Mouse (Mus musculus): ENCODE measurements around the gene Rgs4. TPM values are rescaled to one million over a fixed set of nuclear protein-coding genes. Genes with fewer than 3 reads are reported as not detected.
A peak's percentile ranks its signal among the peaks of the same experiment; 100 is the strongest.

The Rgs4 gene
- polyA plus RNA-seq (2012; rRNA removed) = 8.8 and 11.2 TPM in 2 replicates

DNA sequence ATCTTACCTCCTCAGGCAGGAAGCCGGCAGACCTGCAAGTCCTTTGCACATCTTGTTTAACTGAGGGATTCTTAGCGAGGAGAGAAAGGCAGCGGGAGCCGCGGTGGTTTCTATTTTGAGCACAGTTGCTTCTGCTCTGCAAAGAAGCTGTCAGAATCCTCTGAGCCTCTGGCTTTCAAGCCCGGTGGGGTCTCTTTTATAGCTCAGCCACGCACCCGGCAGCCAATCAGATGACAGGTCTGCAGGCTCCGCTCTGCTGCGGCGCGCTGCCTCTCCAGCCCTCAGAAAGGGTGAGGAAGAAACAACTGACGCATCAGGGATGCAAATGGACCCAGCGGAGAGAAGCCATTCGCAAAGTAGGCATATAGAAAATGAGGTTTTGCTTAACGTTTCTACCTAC is at the start of gene Rgs4:
TSS of gene Rgs4 (minus strand) at position 170 of the 400 bp plus-strand sequence.
- peak; percentile 23 for DNase-seq (ENCODE audit: low spot score)

DNA sequence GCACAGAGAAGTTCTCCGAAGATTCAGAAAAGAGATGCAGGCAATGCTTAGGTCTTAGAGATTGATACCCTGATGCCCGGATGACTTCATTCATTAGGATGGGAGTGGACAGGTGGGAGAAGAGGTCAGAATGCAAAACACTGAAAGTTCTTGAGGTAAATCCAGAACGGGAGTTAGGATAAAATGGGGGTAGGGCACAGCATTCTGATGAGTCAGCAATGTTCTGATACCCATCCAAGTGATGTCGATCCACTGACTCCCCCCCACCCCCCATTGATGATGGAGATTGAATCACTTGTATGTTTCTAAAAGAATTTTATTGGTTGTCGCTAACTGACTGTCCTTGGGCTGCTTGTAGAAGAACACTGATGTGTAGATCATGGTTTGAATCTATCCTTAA is 45.0 kb upstream of the Rgs4 start:
- no peak for DNase-seq (ENCODE audit: low spot score)

DNA sequence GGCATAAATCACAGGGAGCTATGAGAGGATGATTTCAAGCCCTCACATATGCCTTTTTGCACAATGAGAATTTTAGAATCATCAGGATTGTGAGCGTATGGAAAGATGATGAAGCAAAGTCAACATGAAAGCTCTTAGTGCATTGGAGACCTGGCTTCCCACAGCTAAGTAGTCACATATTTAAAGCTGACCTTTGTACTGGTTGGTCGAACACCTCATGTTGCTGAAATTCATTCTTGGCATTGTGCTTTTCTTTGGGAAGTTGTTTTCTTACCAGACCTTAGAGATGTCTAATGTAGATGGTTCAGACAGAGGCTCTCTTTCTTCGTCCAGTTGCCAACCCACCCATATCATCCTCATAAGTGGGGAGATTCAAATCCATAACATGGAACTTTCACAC is 38.5 kb upstream of the Rgs4 start:
- DNase-seq (ENCODE audit: low spot score) = no peak

GRCm38 (mm10) chr1:169776566-169776965 is 29.1 kb upstream of the Rgs4 start:
- DNase-seq (ENCODE audit: low spot score) = no peak

DNA sequence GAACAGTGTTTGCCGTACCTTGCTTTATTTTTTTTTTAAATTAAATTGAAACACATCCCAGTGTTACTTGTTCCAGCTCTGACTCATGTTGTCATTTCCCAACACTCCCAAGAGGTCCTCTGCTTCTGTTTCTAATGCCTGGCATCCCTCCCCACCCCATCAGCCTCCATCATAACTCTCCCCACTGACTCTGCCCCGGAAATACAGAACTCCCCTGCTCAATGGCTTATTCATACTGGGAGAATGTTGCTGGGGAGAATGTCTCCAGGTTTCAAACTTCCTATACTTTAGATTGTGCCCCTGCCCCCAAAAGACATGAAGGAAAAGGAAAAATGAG is 17.1 kb upstream of the Rgs4 start:
- DNase-seq (ENCODE audit: low spot score) = no peak

- no peak for DNase-seq (ENCODE audit: low spot score)
Measured at GRCm38 (mm10) chr1:169763858-169764618, 16.6 kb upstream of the Rgs4 start.

DNA sequence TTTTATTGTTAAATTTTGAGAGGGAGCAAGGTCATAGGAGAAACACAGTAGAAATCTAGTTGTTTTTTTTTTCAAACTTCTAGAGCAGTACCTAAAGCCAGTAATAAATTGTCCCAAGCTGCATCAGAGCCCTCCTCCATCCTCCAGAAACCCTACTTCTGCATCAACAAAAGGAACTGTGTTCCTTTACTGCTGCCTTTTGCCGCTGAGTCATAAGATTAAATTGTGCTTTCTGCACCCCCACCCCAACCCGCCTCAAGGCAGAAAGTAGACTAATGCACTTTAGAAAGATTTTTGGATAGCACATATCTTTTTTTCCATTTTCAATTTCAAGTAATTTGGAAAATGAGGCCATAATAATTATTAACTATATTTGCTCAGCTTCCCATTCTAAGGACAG is 15.1 kb upstream of the Rgs4 start:
- no peak for DNase-seq (ENCODE audit: low spot score)

DNA sequence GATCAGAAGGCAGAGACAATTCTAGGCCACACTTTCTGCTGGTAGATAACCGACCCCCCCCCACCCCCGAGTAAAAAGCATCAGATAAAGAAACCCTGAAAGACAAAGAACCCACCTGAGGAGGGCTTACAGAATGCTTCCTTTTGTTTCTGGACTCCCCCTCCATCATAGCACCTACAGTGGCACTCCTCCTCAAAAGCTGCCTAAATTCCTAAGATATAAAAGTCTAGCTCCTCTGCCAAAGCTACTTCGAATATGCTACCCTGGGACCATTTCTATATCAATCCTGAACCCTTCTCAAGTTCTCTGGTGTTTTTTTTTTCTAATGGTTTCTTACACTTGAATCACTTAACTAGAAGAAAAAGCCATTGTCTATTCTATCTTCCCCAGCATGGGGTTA is 9.1 kb upstream of the Rgs4 start:
- no peak for DNase-seq (ENCODE audit: low spot score)

DNA sequence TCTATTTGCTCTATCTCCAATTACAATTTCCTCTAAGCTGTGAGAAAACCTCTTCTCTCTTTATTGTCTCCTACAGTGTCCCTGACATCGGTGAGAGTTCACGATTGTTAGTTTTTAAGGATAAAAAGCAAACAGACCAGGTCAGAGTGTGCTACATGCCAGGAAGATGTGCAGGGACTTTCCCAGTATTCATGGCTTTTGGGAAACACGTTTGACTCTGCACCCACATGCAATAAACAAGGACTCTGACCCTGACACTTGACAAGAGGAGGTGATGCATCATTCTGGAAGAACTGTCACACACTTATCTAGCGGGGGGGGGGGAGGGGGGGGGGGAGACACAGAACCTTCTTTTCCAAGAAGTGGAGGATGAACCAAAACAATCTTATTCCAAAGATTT is 5.0 kb upstream of the Rgs4 start:
- DNase-seq (ENCODE audit: low spot score) = no peak

DNA sequence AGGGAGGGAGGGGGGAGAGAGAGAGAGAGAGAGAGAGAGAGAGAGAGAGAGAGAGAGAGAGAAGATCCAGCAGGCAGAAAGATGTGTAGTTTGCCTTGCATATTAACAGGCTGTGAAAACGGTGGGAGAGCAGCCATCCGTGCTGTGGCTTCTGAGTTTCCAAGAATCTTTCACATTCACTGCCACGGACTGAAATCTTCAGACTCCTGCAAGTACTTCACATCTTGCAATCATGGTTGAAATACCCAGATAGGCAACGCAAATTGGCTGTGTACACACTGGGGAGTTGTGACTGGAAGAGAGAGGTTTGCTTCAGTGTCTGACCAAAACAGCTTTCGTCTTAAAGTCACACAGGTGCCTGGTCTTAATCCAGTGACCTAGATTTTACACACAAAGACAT is 997 bp upstream of the Rgs4 start:
- no peak for DNase-seq (ENCODE audit: low spot score)

DNA sequence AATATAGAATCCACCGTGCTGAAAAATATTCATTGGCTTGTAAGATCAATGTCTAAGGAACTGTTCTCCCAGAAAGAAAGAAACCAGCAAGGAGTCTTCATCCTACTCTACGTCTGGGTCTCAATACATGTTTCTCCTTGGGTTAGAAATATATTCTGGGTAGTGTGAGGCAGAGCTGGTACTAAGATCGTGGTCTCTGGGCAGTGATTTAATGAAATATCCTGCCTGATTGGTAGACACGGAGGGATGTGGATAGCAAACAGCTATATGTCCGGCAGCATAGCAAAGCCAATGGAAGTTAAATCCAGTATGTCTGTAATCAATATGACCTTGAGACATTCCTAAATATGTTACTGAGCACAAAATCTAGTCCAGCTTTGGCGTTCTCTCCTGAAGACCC is 460 bp upstream of the Rgs4 start:
- DNase-seq (ENCODE audit: low spot score) = no peak

DNA sequence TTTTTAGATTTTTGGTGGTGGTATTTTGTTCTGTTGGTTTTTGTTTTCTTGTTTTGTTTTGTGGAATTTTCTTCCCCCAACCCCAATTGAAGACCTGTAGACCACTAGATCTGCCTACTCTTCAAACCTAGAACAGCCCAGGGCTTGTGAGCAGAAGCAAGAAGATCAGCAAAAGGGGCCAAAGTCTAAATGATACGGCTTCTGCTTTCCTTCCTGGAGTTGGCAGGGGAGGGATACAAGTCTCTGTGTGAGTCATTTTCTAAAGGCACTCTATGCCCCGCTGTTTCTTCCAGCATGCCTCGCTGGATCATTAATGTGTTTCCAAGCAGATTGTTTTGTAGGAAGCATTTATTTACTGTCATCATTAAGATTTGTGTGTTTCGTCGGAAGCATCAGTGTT is 6.3 kb downstream of the Rgs4 start:
- no peak for DNase-seq (ENCODE audit: low spot score)

GRCm38 (mm10) chr1:169737231-169737630 is 10.2 kb downstream of the Rgs4 start:
- no peak for DNase-seq (ENCODE audit: low spot score)

DNA sequence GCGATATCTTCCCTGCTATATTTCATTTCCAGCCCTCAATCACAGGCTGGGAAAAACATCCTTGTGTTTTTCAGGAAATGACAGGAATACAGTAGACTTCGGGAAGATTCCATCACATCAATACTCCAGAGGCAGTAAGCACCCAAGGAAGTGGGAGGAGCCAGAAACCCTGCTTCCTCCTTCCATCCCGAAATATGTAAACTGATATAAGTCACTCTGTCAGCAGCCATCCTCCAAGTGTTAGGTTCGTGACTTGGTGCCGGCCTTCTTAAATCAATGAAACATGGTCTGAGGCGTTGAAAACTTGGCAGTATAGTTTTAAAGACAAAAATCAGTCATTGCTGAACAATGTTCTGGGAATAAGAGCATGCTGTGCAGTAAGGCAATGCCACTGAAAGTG is 11.3 kb downstream of the Rgs4 start:
- DNase-seq (ENCODE audit: low spot score) = no peak

DNA sequence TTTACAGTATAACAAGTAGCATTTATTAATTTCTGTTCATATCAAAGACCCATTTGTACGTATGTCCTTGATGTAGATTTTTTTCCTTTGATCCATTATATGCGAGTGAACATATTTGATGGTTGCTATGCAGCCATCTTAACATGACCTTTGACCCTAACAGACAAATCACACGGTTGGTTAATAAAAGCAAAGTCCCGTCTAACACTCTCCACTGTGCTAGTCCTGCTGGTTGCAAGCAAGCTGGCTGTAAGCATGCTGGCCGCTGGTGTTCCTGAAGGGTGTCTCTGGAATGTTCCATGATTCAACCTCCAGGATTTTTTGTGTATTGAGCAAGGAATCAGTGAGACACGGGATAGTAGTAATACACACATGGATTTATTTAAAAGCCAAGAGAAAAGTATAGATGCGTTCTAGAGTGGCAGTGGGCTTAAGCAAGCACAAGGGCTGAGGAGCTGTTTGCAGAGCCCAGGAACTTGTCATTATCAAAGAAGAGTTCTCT is 16.8 kb downstream of the Rgs4 start:
- DNase-seq (ENCODE audit: low spot score) = no peak

GRCm38 (mm10) chr1:169726319-169726718 is 21.1 kb downstream of the Rgs4 start:
- DNase-seq (ENCODE audit: low spot score) = no peak

DNA sequence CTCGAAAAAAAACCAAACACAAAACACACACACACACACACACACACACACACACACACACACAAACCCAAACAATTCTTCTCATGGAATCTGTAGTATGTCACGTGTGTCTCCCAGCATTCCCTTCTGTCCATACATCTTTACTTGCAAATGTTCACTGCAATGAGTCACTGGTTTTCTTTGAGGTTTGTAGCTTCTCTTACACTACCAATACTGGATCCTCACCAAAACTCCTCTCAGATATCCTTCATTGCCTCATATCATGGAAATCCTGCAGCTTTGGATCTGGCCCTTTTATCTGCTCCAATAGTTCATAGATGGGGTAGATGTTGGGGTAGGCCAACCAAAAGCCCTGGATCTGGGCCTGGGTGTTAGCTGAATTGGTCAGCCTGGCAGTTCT is 25.6 kb downstream of the Rgs4 start:
- no peak for DNase-seq (ENCODE audit: low spot score)

GRCm38 (mm10) chr1:169704395-169705087 is 42.9 kb downstream of the Rgs4 start:
- DNase-seq (ENCODE audit: low spot score) = no peak

DNA sequence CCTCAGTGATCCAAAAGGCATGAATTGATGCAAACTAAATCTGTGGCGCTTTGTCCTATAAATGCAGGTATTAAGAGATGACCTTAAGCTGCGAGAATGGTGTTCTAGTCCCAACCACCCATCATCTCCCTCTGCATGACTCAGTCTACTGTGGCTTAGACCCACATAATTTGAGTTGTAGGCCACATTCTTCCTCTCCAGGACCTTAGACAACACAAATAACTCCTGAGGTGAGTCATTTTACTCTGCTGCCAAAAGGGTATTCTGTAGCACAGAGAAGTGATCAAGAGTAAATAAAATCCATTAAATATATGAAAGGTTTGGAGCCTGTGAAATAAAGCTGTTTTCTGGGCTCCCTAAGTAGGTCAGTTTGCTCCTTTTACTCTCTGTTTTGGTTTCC is 48.3 kb downstream of the Rgs4 start:
- no peak for DNase-seq (ENCODE audit: low spot score)

DNA sequence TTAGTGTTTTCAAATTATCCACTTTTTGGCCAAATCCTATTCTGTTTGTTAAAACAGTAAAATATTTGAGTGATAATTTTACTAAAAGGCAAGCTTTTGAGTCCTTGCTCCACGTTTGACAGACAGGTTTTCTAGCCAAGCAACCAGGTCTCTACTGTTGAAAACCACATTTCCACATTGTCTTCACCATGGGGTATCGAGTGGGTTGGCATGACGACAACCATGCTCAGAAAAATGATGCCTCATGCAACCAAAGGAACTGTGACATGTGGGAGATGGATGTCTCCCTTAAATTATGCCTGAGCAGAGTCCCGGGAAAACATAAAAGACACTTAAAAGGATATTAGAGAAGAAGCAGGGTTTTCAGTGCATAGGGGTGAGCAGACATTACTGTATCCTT is 50.2 kb downstream of the Rgs4 start:
- DNase-seq (ENCODE audit: low spot score) = no peak

DNA sequence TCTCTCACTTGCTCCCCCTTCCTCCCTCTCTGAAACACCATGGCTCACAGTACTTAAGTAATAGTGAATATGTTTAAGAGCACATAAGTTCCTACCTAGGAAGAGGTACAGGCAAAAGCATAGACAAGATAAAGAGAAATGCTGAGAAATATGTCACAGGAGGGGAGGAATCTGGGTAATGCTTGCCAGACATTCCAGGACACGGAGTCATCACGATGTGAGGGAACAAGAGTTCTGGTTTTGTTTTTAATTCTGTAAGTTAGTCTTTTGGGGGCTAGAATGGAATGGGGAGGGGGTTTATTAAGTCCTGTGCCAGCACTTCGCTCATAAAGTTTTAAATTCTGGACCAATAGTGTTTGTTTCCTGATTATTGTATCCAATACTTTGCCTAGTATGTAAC is 52.1 kb downstream of the Rgs4 start:
- no peak for DNase-seq (ENCODE audit: low spot score)

DNA sequence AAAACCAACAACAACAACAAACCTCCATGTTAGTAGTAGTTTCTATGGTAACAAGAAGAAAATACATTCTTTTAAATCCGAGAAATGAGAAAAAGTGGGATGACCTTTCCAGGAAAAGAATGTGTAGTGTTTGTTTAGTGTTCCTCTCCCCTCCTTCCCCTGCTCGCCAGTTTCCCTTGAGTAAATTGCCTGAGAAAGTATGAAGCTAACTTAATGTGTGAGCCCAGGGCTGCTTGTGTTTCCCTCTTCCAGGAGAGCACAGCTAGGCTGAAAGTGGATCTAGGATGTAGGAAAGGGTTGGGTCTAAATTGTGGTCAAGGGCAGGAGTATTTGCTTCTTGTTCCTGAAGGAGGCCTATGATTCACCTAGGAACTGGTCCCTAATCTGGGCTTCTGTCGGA is 53.9 kb downstream of the Rgs4 start:
- DNase-seq (ENCODE audit: low spot score) = no peak

DNA sequence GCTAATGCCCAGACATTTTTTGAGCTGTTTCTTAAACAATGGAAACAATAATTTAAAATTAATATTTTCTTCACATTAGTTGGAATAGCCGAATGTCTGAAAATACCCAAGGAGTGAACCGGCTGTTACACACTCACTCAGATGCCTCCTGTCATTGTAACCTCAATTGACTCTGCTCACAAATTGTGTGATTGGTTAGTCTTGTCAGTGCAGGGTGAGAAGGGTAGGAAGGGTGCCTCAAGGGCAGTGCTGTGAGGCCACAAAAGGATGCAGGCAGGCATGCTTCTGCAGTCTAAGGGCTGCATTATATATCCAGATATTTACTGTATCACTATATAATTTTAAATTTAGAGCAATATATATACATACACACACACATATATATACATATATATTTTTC is 54.4 kb downstream of the Rgs4 start:
- no peak for DNase-seq (ENCODE audit: low spot score)

All from urinary bladder, adult 2 months (tissue).